Mouse (Mus musculus): ENCODE measurements around the gene Mylk4. TPM values are rescaled to one million over a fixed set of nuclear protein-coding genes. Genes with fewer than 3 reads are reported as not detected.

The Mylk4 gene
- polyA plus RNA-seq, 1 experiment from 2014 or later = not detected

GRCm38 (mm10) chr13:32825546-32825945 is 41.8 kb upstream of the Mylk4 start:
- Histone ChIP-seq H3K4me3 (ENCODE audit: low read depth, low read length) (no peak overlapping the region), H3K9ac (no peak overlapping the region), H3K27ac (ENCODE audit: low read depth) (no peak overlapping the region), H3K9me3 (ENCODE audit: low read depth, low read length) (no peaks in the 10 kb centered on the region), H3K36me3 (ENCODE audit: insufficient read depth) (peaks cover 14% of the 10 kb centered on the region), H3K27me3 (ENCODE audit: insufficient read depth, low read length) (no peaks in the 10 kb centered on the region), H3K4me2 (no peak overlapping the region), H3K4me1 (ENCODE audit: insufficient read depth) (no peaks in the 10 kb centered on the region)
- WGBS = 92% methylated on average over 8 of the region's 8 CpGs
- TF ChIP-seq CTCF (IDR thresholded peaks at IDR 0.05; ENCODE audit: low read depth) = no peak
- DNase-seq (no peak), ATAC-seq (ENCODE audit: insufficient read depth) (no peak)

- Histone ChIP-seq H3K4me2 (no peak overlapping the region), H3K27me3 (ENCODE audit: insufficient read depth, low read length) (no peaks in the 10 kb centered on the region), H3K36me3 (ENCODE audit: insufficient read depth) (peaks cover 23% of the 10 kb centered on the region), H3K27ac (ENCODE audit: low read depth) (no peak overlapping the region), H3K4me1 (ENCODE audit: insufficient read depth) (no peaks in the 10 kb centered on the region), H3K9ac (no peak overlapping the region), H3K9me3 (ENCODE audit: low read depth, low read length) (no peaks in the 10 kb centered on the region), H3K4me3 (ENCODE audit: low read depth, low read length) (no peak overlapping the region)
- TF ChIP-seq CTCF (IDR thresholded peaks at IDR 0.05; ENCODE audit: low read depth) = no peak
- DNase-seq = no peak
- no peak for ATAC-seq (ENCODE audit: insufficient read depth)
- WGBS = 79% methylated on average over 6 of the region's 6 CpGs
Observed at GRCm38 (mm10) chr13:32824377-32825330, 40.9 kb upstream of the Mylk4 start.

GRCm38 (mm10) chr13:32823126-32823525 is 39.4 kb upstream of the Mylk4 start:
- no peaks in the 10 kb centered on the region for H3K9me3 ChIP-seq (ENCODE audit: low read depth, low read length)
- no peak overlapping the region for H3K4me2 ChIP-seq
- H3K4me3 ChIP-seq (ENCODE audit: low read depth, low read length) = no peak overlapping the region
- WGBS = 80% methylated on average over 6 of the region's 6 CpGs
- no peak overlapping the region for H3K9ac ChIP-seq
- no peak for TF ChIP-seq CTCF (IDR thresholded peaks at IDR 0.05; ENCODE audit: low read depth)
- H3K27me3 ChIP-seq (ENCODE audit: insufficient read depth, low read length) = no peaks in the 10 kb centered on the region
- H3K4me1 ChIP-seq (ENCODE audit: insufficient read depth) = no peaks in the 10 kb centered on the region
- DNase-seq = no peak
- peaks cover 38% of the 10 kb centered on the region for H3K36me3 ChIP-seq (ENCODE audit: insufficient read depth)
- H3K27ac ChIP-seq (ENCODE audit: low read depth) = no peak overlapping the region
- no peak for ATAC-seq (ENCODE audit: insufficient read depth)

- Histone ChIP-seq H3K27me3 (ENCODE audit: insufficient read depth, low read length) (no peaks in the 10 kb centered on the region), H3K4me3 (ENCODE audit: low read depth, low read length) (no peak overlapping the region), H3K4me1 (ENCODE audit: insufficient read depth) (no peaks in the 10 kb centered on the region), H3K9me3 (ENCODE audit: low read depth, low read length) (no peaks in the 10 kb centered on the region), H3K36me3 (ENCODE audit: insufficient read depth) (peaks cover 46% of the 10 kb centered on the region), H3K9ac (no peak overlapping the region), H3K4me2 (no peak overlapping the region), H3K27ac (ENCODE audit: low read depth) (no peak overlapping the region)
- no peak for TF ChIP-seq CTCF (IDR thresholded peaks at IDR 0.05; ENCODE audit: low read depth)
- ATAC-seq (ENCODE audit: insufficient read depth) (no peak), DNase-seq (no peak)
- WGBS = 97% methylated on average over 4 of the region's 4 CpGs
Observed at GRCm38 (mm10) chr13:32821671-32822070, 37.9 kb upstream of the Mylk4 start.

GRCm38 (mm10) chr13:32819926-32820325 is 36.2 kb upstream of the Mylk4 start:
- ATAC-seq (ENCODE audit: insufficient read depth) (no peak), DNase-seq (no peak)

GRCm38 (mm10) chr13:32819241-32819640 is 35.5 kb upstream of the Mylk4 start:
- Histone ChIP-seq H3K9ac (no peak overlapping the region), H3K27ac (ENCODE audit: low read depth) (no peak overlapping the region), H3K4me1 (ENCODE audit: insufficient read depth) (no peaks in the 10 kb centered on the region), H3K4me3 (ENCODE audit: low read depth, low read length) (no peak overlapping the region), H3K4me2 (no peak overlapping the region), H3K9me3 (ENCODE audit: low read depth, low read length) (no peaks in the 10 kb centered on the region), H3K27me3 (ENCODE audit: insufficient read depth, low read length) (no peaks in the 10 kb centered on the region), H3K36me3 (ENCODE audit: insufficient read depth) (peaks cover 59% of the 10 kb centered on the region)
- ATAC-seq (ENCODE audit: insufficient read depth) (no peak), DNase-seq (no peak)
- WGBS = 93% methylated on average over 3 of the region's 3 CpGs
- TF ChIP-seq CTCF (IDR thresholded peaks at IDR 0.05; ENCODE audit: low read depth) = no peak

More at GRCm38 (mm10) chr13:32819926-32820325, 36.2 kb upstream of the Mylk4 start:
- no peak overlapping the region for H3K27ac ChIP-seq (ENCODE audit: low read depth)
- no peak overlapping the region for H3K4me3 ChIP-seq (ENCODE audit: low read depth, low read length)
- H3K27me3 ChIP-seq (ENCODE audit: insufficient read depth, low read length) = no peaks in the 10 kb centered on the region
- no peak overlapping the region for H3K9ac ChIP-seq
- H3K9me3 ChIP-seq (ENCODE audit: low read depth, low read length) = no peaks in the 10 kb centered on the region
- no peaks in the 10 kb centered on the region for H3K4me1 ChIP-seq (ENCODE audit: insufficient read depth)
- peaks cover 57% of the 10 kb centered on the region for H3K36me3 ChIP-seq (ENCODE audit: insufficient read depth)
- no peak for TF ChIP-seq CTCF (IDR thresholded peaks at IDR 0.05; ENCODE audit: low read depth)
- no peak overlapping the region for H3K4me2 ChIP-seq
- 88% methylated on average over 5 of the region's 5 CpGs for WGBS

- H3K27ac ChIP-seq (ENCODE audit: low read depth) = no peak overlapping the region
- no peak overlapping the region for H3K4me3 ChIP-seq (ENCODE audit: low read depth, low read length)
- H3K4me2 ChIP-seq = no peak overlapping the region
- TF ChIP-seq CTCF (IDR thresholded peaks at IDR 0.05; ENCODE audit: low read depth) = no peak
- DNase-seq (no peak), ATAC-seq (ENCODE audit: insufficient read depth) (no peak)
- no peaks in the 10 kb centered on the region for H3K27me3 ChIP-seq (ENCODE audit: insufficient read depth, low read length)
- 87% methylated on average over 3 of the region's 3 CpGs for WGBS
- H3K9ac ChIP-seq = no peak overlapping the region
- H3K4me1 ChIP-seq (ENCODE audit: insufficient read depth) = peaks cover 6% of the 10 kb centered on the region; the same call in 1 of the 2 replicates
- H3K9me3 ChIP-seq (ENCODE audit: low read depth, low read length) = no peaks in the 10 kb centered on the region
- H3K36me3 ChIP-seq (ENCODE audit: insufficient read depth) = peaks cover 37% of the 10 kb centered on the region
Observed at GRCm38 (mm10) chr13:32807624-32808023, 23.9 kb upstream of the Mylk4 start.

Data from lung, embryonic 14.5 days (tissue).